Mouse (Mus musculus): ENCODE measurements around the gene Coq2. TPM values are rescaled to one million over a fixed set of nuclear protein-coding genes. Genes with fewer than 3 reads are reported as not detected.

Coq2 gene
- polyA plus RNA-seq, 1 experiment, result 57.3 TPM

DNA sequence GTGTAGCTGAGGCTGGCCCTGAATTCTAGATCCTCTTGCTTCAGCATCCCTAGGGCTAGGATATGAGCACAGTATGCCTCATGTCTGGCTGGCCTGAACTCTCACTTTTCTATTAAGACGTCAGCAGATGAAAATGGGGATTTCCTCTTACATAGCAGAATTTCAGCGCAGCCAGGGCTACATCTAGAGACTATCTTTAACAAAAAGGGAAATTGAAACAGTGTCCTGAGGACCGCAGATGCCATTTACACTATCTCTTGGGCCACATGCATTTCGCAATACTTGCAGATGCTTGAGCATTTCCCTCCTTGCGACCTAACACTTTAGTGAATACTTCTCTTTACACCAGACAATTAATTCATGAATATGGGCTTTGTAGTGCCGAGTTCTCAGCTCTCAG lies 18.6 kb downstream of the Coq2 start:
- H3K9ac ChIP-seq (ENCODE audit: low read depth, poor library complexity, severe bottlenecking), result no peak overlapping the region
- no peak overlapping the region for H3K27ac ChIP-seq (ENCODE audit: insufficient read depth, low read length)
- H3K9me3 ChIP-seq (replicated peaks; ENCODE audit: control insufficient read depth, insufficient read depth, low read length, poor library complexity, severe bottlenecking), result no peaks in the 10 kb centered on the region
- peaks cover 5% of the 10 kb centered on the region; the same call in 1 of the 2 replicates for H3K36me3 ChIP-seq (ENCODE audit: control insufficient read depth, insufficient read depth, low read length, poor library complexity, severe bottlenecking)
- H3K4me3 ChIP-seq (ENCODE audit: low read depth, low read length), result no peak overlapping the region
- no peaks in the 10 kb centered on the region for H3K4me1 ChIP-seq (ENCODE audit: control insufficient read depth, insufficient read depth, low read length)
- no peaks in the 10 kb centered on the region for H3K27me3 ChIP-seq (ENCODE audit: control insufficient read depth, insufficient read depth, low read length, poor library complexity, severe bottlenecking)
- TF ChIP-seq CTCF (IDR thresholded peaks at IDR 0.05; ENCODE audit: low read depth, low read length), result no peak
- no peak for TF ChIP-seq EP300 (IDR thresholded peaks at IDR 0.05; ENCODE audit: insufficient read depth, low read depth, low read length)
- no peak for TF ChIP-seq POLR2A (IDR thresholded peaks at IDR 0.05; ENCODE audit: insufficient read depth, low read length)

DNA sequence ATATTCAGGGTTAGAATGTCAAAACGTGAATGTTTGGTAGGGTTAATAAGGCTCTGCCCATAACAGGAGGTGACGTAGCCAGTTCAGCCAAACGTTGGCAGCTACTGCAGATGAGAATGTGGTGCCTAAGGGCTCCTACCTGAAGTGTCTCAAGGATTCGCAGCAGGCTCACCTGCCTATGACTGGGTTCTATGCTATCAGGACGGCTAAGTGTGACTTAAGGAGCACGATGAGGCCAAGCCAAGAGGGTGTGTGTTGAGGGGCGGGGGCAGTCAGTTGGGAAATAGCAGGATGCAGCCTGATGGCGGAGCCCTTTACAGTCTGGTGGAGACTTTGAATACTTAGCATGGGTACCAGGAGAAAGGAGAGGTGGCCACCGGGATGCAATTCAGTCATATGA lies 22.6 kb downstream of the Coq2 start:
- H3K4me1 ChIP-seq (ENCODE audit: control insufficient read depth, insufficient read depth, low read length), result no peaks in the 10 kb centered on the region
- no peak overlapping the region for H3K4me3 ChIP-seq (ENCODE audit: low read depth, low read length)
- H3K36me3 ChIP-seq (ENCODE audit: control insufficient read depth, insufficient read depth, low read length, poor library complexity, severe bottlenecking), result 0 out of 2 replicates have a peak, but pooled peaks cover 3% of the 10 kb centered on the region
- no peaks in the 10 kb centered on the region for H3K27me3 ChIP-seq (ENCODE audit: control insufficient read depth, insufficient read depth, low read length, poor library complexity, severe bottlenecking)
- H3K27ac ChIP-seq (ENCODE audit: insufficient read depth, low read length), result no peak overlapping the region
- no peaks in the 10 kb centered on the region for H3K9me3 ChIP-seq (replicated peaks; ENCODE audit: control insufficient read depth, insufficient read depth, low read length, poor library complexity, severe bottlenecking)
- TF ChIP-seq CTCF (IDR thresholded peaks at IDR 0.05; ENCODE audit: low read depth, low read length) (no peak), EP300 (IDR thresholded peaks at IDR 0.05; ENCODE audit: insufficient read depth, low read depth, low read length) (no peak), POLR2A (IDR thresholded peaks at IDR 0.05; ENCODE audit: insufficient read depth, low read length) (no peak)
- H3K9ac ChIP-seq (ENCODE audit: low read depth, poor library complexity, severe bottlenecking), result no peak overlapping the region

GRCm38 (mm10) chr5:100651486-100651885 lies 23.5 kb downstream of the Coq2 start:
- H3K9me3 ChIP-seq (replicated peaks; ENCODE audit: control insufficient read depth, insufficient read depth, low read length, poor library complexity, severe bottlenecking), result no peaks in the 10 kb centered on the region
- no peaks in the 10 kb centered on the region for H3K4me1 ChIP-seq (ENCODE audit: control insufficient read depth, insufficient read depth, low read length)
- H3K36me3 ChIP-seq (ENCODE audit: control insufficient read depth, insufficient read depth, low read length, poor library complexity, severe bottlenecking), result no peaks in the 10 kb centered on the region
- no peak overlapping the region for H3K27ac ChIP-seq (ENCODE audit: insufficient read depth, low read length)
- H3K9ac ChIP-seq (ENCODE audit: low read depth, poor library complexity, severe bottlenecking), result no peak overlapping the region
- no peaks in the 10 kb centered on the region for H3K27me3 ChIP-seq (ENCODE audit: control insufficient read depth, insufficient read depth, low read length, poor library complexity, severe bottlenecking)
- no peak overlapping the region for H3K4me3 ChIP-seq (ENCODE audit: low read depth, low read length)
- TF ChIP-seq EP300 (IDR thresholded peaks at IDR 0.05; ENCODE audit: insufficient read depth, low read depth, low read length), result no peak
- no peak for TF ChIP-seq POLR2A (IDR thresholded peaks at IDR 0.05; ENCODE audit: insufficient read depth, low read length)
- TF ChIP-seq CTCF (IDR thresholded peaks at IDR 0.05; ENCODE audit: low read depth, low read length), result no peak

DNA sequence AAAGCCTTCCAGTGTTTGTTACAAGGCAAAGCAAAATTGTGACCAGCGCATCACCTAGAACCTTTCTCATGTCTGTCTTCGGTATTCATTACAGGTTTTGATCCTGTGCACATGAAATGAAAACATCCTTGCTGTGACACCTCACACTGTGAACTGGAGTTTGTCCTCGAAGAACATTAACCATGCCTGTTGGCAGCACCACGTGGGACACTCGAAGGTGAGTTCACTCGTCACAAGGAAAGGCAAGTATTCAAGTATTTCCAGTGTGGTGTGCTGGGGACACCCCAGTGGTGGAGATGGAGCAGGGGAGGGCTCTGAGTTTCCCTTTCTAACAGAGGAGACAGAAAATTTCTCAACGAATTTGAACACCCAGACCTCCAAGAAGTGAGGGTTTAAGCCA lies 24.0 kb downstream of the Coq2 start:
- H3K36me3 ChIP-seq (ENCODE audit: control insufficient read depth, insufficient read depth, low read length, poor library complexity, severe bottlenecking), result no peaks in the 10 kb centered on the region

GRCm38 (mm10) chr5:100648546-100648945 lies 26.4 kb downstream of the Coq2 start:
- Histone ChIP-seq H3K36me3 (ENCODE audit: control insufficient read depth, insufficient read depth, low read length, poor library complexity, severe bottlenecking) (no peaks in the 10 kb centered on the region), H3K4me3 (ENCODE audit: low read depth, low read length) (no peak overlapping the region), H3K27me3 (ENCODE audit: control insufficient read depth, insufficient read depth, low read length, poor library complexity, severe bottlenecking) (no peaks in the 10 kb centered on the region), H3K27ac (ENCODE audit: insufficient read depth, low read length) (no peak overlapping the region), H3K9me3 (replicated peaks; ENCODE audit: control insufficient read depth, insufficient read depth, low read length, poor library complexity, severe bottlenecking) (no peaks in the 10 kb centered on the region), H3K9ac (ENCODE audit: low read depth, poor library complexity, severe bottlenecking) (no peak overlapping the region), H3K4me1 (ENCODE audit: control insufficient read depth, insufficient read depth, low read length) (no peaks in the 10 kb centered on the region)
- no peak for TF ChIP-seq POLR2A (IDR thresholded peaks at IDR 0.05; ENCODE audit: insufficient read depth, low read length)
- no peak for TF ChIP-seq EP300 (IDR thresholded peaks at IDR 0.05; ENCODE audit: insufficient read depth, low read depth, low read length)
- TF ChIP-seq CTCF (IDR thresholded peaks at IDR 0.05; ENCODE audit: low read depth, low read length), result no peak

More for the DNA sequence above, 24.0 kb downstream of the Coq2 start:
- Histone ChIP-seq H3K27me3 (ENCODE audit: control insufficient read depth, insufficient read depth, low read length, poor library complexity, severe bottlenecking) (no peaks in the 10 kb centered on the region), H3K27ac (ENCODE audit: insufficient read depth, low read length) (no peak overlapping the region), H3K9me3 (replicated peaks; ENCODE audit: control insufficient read depth, insufficient read depth, low read length, poor library complexity, severe bottlenecking) (no peaks in the 10 kb centered on the region), H3K4me1 (ENCODE audit: control insufficient read depth, insufficient read depth, low read length) (no peaks in the 10 kb centered on the region), H3K4me3 (ENCODE audit: low read depth, low read length) (no peak overlapping the region), H3K9ac (ENCODE audit: low read depth, poor library complexity, severe bottlenecking) (no peak overlapping the region)
- TF ChIP-seq CTCF (IDR thresholded peaks at IDR 0.05; ENCODE audit: low read depth, low read length), result no peak
- no peak for TF ChIP-seq EP300 (IDR thresholded peaks at IDR 0.05; ENCODE audit: insufficient read depth, low read depth, low read length)
- no peak for TF ChIP-seq POLR2A (IDR thresholded peaks at IDR 0.05; ENCODE audit: insufficient read depth, low read length)

DNA sequence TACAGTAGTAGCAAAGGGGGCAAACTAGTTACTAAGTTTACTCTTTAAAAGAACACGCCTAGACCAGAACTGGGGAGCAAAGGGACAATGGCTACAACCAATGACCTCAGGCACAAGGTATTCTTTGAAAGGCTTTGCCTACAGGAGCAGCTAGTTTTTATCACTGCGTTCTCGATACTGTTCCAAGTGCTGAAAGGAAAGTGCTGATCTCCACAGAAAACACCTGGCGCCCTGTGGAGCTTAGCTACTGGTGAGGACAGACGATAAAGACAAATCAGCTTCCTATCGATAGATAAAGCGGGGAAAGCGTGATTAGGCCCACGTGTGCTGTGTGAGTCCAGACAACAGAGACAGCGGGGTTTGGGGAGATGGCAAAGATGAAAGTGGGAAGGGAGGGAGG lies 26.9 kb downstream of the Coq2 start:
- no peak overlapping the region for H3K4me3 ChIP-seq (ENCODE audit: low read depth, low read length)
- H3K27me3 ChIP-seq (ENCODE audit: control insufficient read depth, insufficient read depth, low read length, poor library complexity, severe bottlenecking), result no peaks in the 10 kb centered on the region
- H3K9me3 ChIP-seq (replicated peaks; ENCODE audit: control insufficient read depth, insufficient read depth, low read length, poor library complexity, severe bottlenecking), result no peaks in the 10 kb centered on the region
- no peaks in the 10 kb centered on the region for H3K4me1 ChIP-seq (ENCODE audit: control insufficient read depth, insufficient read depth, low read length)
- TF ChIP-seq CTCF (IDR thresholded peaks at IDR 0.05; ENCODE audit: low read depth, low read length) (no peak), EP300 (IDR thresholded peaks at IDR 0.05; ENCODE audit: insufficient read depth, low read depth, low read length) (no peak), POLR2A (IDR thresholded peaks at IDR 0.05; ENCODE audit: insufficient read depth, low read length) (no peak)
- H3K36me3 ChIP-seq (ENCODE audit: control insufficient read depth, insufficient read depth, low read length, poor library complexity, severe bottlenecking), result no peaks in the 10 kb centered on the region
- H3K9ac ChIP-seq (ENCODE audit: low read depth, poor library complexity, severe bottlenecking), result no peak overlapping the region
- no peak overlapping the region for H3K27ac ChIP-seq (ENCODE audit: insufficient read depth, low read length)

All from ES-Bruce4 (cell line).